Mouse (Mus musculus) gastrocnemius, adult 8-10 months (tissue): ENCODE data around the gene Igdcc3. TPM values are rescaled to one million over a fixed set of nuclear protein-coding genes. Genes with fewer than 3 reads are reported as not detected.

ENCODE experiments used
- DNase-seq, 2 experiments: peaks; one replicate each; pipeline ENCODE4 v3.0.0; 2022; ENCODE audit warnings: low spot score in 2 of 2
- total RNA-seq, 4 experiments: library from RNA; stranded (reverse); gene quantifications; 2 replicates each; pipeline ENCODE4 v1.2.4; 2022

The Igdcc3 gene
- total RNA-seq = under 1 TPM; 0.10 to 0.17 (median 0.12) TPM

- DNase-seq = no peak
Observed at GRCm38 (mm10) chr9:65140936-65141305, at the start of gene Igdcc3. Gene Igdcc3 (plus strand): TSS chr9:65141189.

- DNase-seq = peak; percentile 58 to 70
Observed at GRCm38 (mm10) chr9:65094237-65094636, 46.8 kb upstream of the Igdcc3 start.

GRCm38 (mm10) chr9:65100991-65101685, 39.9 kb upstream of the Igdcc3 start, which contains the start of gene Igdcc4:
Gene Igdcc4 (plus strand): TSS chr9:65101486.
- peak; percentile 15 to 39 for DNase-seq

GRCm38 (mm10) chr9:65101686-65102376, 39.2 kb upstream of the Igdcc3 start:
- peak; percentile 27 to 40 for DNase-seq

- DNase-seq = no peak
Observed at GRCm38 (mm10) chr9:65102377-65103172, 38.4 kb upstream of the Igdcc3 start.

GRCm38 (mm10) chr9:65103173-65103752, 37.7 kb upstream of the Igdcc3 start:
- no peak for DNase-seq

GRCm38 (mm10) chr9:65106821-65107220, 34.2 kb upstream of the Igdcc3 start:
- DNase-seq = no peak

- DNase-seq = no peak
Observed at GRCm38 (mm10) chr9:65107893-65108292, 33.1 kb upstream of the Igdcc3 start.

GRCm38 (mm10) chr9:65109132-65110072, 31.6 kb upstream of the Igdcc3 start:
- peak in 1 of 2 experiments; percentile 38 for DNase-seq

GRCm38 (mm10) chr9:65111698-65112097, 29.3 kb upstream of the Igdcc3 start:
- no peak for DNase-seq

- DNase-seq = peak in 1 of 2 experiments; percentile 35
Observed at GRCm38 (mm10) chr9:65113694-65114093, 27.3 kb upstream of the Igdcc3 start.

- peak; percentile 30 to 44 for DNase-seq
Observed at GRCm38 (mm10) chr9:65115891-65116290, 25.1 kb upstream of the Igdcc3 start.

- DNase-seq = no peak
Observed at GRCm38 (mm10) chr9:65117516-65117915, 23.5 kb upstream of the Igdcc3 start.

GRCm38 (mm10) chr9:65120935-65121334, 20.1 kb upstream of the Igdcc3 start:
- DNase-seq = peak; percentile 65 to 67

GRCm38 (mm10) chr9:65122545-65122944, 18.4 kb upstream of the Igdcc3 start:
- DNase-seq = no peak

- no peak for DNase-seq
Observed at GRCm38 (mm10) chr9:65123552-65124168, 17.3 kb upstream of the Igdcc3 start.

GRCm38 (mm10) chr9:65128123-65128815, 12.7 kb upstream of the Igdcc3 start:
- no peak for DNase-seq

GRCm38 (mm10) chr9:65131717-65132116, 9.3 kb upstream of the Igdcc3 start:
- no peak for DNase-seq

GRCm38 (mm10) chr9:65133739-65134138, 7.2 kb upstream of the Igdcc3 start:
- DNase-seq = peak; percentile 42 to 64
